Mouse (Mus musculus): ENCODE measurements around the gene Polrmt.

Polrmt gene

DNA sequence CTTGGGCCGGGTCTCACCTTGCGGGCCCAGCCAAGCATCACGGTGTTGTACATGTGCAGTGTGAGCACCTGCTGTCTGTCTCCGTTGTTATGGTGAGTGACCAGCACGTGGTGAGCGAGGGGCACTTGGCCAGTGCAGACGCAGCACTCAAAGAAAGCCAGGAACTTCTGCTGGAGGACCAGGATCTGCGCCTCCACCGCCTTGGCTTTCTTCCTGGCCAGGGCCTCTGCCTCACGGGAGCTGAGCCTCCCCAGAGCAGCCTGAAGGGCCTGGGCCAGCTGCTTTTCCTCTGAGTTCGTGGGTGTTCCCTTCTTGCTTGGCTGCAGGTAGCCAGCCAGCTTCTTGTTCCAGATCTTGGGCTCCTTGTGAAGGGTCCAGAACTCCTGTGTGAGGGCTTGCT lies 3.2 kb downstream of the Polrmt start:
- no peak for DNase-seq (ENCODE audit: low spot score)

DNA sequence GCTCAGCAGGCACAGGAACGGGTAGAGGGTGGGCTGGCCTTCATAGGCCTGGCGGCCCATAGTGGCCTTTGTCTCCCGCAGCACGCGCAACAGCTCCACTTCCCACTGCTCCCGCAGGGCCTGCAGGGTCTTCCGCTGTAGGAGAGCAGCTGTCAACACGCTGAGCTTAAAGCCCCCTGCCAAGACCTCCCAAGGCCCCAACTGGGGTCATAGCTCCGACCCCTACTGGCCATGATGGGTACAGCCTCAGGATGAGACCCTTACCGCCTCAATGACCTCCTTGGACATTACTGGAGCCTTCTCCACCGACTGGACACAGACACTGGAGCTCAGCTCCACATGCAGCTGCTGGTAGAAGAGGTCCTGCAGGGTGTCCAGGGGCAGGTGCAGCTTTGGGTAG lies 5.5 kb downstream of the Polrmt start:
- no peak for DNase-seq (ENCODE audit: low spot score)

DNA sequence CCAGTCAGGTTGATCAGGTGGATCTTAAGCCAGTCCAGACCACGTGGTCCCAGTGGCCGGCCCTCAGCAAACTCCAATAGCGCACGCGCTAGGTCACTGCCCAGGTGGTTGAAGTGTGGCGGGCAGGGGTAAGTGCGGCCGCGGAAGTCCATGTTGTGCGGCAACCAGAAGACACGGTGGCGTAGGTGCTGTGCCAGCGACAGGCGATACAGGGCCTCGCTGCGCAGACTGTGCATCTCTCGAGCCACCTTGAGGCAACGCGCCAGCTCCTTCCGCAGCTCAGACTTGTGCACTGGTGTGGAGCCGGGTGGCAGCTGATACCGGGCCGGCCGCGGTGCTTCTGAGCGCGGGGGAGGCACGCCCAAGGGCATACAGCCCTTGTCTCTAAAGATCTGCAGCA lies 7.1 kb downstream of the Polrmt start:
- DNase-seq (ENCODE audit: low spot score) = no peak

DNA sequence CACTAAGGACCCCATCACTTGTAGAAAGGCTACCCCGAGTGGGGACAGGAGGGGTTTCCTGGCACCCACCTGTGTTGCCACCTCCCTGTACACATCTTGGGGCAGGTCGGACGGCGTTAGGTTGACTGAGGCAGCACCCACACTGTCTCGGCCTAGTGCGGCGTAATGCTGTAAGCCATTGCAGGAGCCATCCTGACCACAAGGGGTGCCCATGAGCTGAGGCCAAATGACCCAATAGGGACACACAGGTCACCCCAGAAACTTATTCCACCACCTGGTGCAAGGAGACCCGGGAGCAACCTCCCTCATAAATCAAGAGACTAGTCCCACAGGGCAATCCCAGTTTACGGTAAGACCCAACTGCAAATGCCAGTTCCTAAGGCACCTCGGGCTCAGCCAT lies 8.1 kb downstream of the Polrmt start:
- no peak for DNase-seq (ENCODE audit: low spot score)

DNA sequence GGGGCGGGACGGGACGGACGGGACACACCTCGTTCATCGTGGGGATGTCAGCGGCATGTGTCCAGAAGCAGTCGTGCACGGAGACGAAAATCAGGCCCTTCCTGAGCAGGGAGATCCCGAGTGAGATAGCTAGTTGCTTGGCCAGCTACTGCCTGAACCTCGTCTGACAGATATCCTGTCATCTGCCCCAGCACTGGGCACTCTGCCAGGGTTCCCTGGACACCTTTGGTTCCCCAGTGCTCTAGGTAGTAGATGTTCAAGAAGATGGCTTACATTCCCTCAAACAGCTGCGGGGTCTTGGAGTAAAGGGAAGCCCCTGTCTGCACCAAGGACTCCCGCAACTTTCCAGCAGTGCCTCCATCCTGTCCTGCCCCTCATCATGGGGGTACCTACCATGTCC lies 9.7 kb downstream of the Polrmt start:
- no peak for DNase-seq (ENCODE audit: low spot score)

DNA sequence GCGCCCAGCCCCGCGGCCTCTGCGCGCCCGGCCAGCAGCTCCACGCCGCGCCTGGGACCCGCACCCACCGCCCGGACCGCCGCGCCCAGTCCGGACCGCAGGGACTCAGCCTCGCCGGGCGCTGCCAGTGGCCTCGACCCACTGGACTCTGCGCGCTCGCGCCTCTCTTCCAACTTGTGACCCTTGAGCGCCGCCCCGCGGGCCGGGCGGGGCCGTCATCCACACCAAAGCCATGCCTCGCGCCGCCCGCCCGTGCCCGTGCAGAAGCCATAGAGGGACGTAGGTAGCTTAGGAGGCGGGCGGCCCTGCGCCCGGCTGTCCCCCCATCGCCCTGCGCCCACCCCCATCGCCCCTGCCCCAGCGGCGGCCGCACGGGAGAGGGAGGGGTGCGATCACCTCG lies 11.0 kb downstream of the Polrmt start:
- DNase-seq (ENCODE audit: low spot score) = no peak

DNA sequence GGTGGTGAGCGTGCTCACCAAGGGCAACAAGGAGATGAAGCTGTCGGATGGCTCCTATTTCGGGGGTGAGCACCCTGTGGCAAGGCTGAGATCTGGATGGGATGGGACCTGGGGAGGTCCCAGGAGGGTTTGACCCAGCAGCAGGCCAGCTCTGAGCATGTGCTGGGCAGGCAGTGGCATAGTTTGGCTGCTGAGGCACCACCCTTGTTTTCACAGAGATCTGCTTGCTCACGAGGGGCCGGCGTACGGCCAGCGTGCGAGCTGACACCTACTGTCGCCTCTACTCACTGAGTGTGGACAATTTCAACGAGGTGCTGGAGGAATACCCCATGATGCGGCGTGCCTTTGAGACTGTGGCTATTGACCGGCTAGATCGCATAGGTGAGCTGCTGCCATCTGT lies 12.5 kb downstream of the Polrmt start:
- DNase-seq (ENCODE audit: low spot score) = no peak

DNA sequence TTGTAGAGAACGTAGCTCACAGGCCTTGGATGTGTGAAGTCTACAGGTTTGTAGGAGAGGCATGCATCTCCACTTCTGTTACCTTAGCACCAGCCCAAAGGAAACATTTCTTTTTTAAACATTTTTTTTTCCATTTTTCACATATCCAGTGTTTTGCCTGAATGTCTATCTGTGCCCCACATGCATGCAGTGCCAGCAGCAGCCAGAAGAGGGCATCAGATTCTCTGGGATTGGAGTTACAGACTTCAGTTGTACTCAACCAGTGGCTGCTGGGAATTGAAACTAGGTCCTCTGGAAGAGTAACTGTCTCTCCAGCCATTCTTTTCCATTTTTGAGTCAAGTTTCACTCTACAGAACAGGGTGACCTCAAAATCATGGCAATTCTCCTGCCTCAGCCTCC lies 13.9 kb downstream of the Polrmt start:
- DNase-seq (ENCODE audit: low spot score) = no peak

DNA sequence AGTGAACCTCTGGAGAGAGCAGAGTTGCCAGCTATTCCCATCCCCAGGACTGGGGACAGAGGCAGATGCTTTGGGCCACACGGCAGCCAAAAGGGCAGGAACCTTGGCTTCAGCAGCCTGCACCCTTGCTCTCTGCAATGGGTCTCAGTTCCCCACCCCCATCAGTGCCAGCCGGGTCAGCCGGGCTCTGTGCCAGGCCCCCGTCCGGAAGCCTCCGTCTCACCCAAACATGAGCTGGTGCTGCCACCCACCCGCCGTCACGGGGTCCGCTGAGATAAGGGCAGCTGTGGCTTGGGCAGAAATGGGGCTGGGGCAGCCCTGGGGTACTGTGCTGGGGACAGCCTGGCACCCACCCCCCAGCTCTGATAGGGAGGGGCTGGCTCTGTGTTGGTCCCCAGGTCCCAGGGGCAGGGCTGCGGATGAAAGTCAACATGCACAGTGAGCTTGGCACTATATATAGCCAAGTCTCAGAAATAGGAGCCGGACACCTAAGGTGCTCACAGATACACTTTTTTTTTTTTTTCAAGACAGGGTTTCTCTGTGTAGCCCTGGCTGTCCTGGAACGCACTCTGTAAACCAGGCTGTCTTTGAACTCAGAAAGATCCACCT lies 16.9 kb downstream of the Polrmt start:
- no peak for DNase-seq (ENCODE audit: low spot score)

DNA sequence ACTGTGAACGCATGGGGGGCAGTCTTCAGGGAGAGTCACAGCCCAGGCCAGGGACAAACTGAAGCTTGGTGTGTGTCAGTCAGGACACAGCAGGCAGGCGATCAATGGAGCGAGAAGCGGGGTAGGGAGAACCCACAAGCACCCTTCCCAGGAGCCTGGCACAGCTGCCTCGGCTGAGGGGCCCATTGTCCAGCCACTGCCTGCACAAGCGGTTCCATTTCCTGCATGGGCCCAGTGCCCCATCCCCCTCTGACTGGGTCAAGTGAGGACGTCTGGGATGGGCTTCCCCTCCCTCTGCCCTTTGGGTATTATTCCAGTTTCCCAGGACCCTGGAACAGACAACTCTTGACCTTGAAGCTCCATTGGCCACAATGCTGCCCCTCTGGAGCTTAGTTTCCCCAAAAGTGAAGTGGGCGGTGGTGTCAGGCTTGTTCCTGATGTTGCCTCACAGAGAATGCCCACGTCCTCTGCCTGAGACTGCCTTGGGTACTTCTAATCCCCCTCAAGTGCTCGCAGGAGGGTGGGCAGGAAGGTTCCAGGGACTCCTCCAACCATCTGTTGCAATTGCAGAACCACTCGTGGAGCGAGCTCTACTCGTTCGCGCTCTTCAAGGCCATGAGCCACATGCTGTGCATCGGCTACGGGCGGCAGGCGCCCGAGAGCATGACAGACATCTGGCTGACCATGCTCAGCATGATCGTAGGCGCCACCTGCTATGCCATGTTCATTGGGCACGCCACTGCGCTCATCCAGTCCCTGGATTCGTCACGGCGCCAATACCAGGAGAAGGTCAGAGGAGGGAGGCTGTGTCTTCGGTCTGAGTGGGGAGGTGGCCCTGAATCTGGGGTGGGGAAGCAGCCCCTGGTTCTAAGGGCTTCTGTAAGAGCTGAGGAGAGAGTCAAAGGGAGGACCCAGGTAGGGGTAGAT lies 17.8 kb downstream of the Polrmt start:
- DNase-seq (ENCODE audit: low spot score) = no peak

DNA sequence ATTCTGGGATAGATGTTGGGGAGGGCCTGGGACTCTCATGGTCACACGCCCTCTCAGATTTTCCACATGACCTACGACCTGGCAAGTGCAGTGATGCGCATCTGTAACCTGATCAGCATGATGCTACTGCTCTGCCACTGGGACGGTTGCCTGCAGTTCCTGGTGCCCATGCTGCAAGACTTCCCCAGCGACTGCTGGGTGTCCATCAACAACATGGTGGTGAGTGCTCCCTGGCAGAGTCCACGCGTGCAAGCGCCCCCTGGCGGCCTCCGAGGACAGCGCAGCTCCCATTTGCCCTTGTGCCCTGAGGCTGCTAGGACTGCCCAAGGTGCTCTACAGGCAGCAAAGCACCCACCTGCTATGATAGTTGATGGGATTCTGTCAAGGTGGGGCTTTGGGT lies 20.3 kb downstream of the Polrmt start:
- no peak for DNase-seq (ENCODE audit: low spot score)

DNA sequence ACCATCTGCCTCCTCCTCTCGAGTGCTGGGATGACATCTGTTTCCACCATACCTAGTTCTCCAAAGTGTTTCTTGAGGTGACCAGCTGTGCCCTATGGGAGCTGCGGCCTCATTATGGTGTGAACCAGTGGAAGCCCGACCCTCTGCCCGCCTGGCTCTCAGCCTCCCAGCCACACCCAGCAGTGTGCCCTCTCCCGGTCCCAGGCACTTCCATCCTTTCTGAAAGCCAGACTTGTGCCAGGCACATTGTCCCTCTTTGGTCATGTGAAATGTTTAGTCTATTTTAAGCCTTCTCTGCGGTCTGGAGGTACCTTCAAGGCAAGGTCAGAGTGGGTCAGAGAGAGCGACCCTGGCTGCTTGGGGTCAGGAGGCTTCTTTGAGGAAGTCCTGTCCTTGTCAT lies 22.7 kb downstream of the Polrmt start:
- no peak for DNase-seq (ENCODE audit: low spot score)

DNA sequence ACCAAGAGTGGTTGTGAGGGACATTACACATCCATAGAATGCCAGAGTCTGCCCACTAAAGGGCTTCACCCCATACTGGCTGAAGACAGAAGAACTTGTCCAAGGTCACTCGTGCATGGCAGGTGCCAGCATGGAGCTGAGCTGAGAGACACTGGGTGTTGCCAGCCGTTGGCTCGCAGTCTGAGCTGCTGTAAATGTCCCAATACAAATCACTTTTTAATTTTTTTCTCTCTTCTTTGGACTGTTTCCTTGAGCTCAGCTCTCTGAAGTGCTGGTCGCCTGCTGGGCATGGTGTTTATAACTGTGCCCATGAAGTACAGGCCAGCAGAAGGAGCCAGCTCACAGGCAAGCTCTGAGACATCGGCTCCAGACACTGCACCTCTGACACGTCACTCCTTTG lies 23.3 kb downstream of the Polrmt start:
- no peak for DNase-seq (ENCODE audit: low spot score)

DNA sequence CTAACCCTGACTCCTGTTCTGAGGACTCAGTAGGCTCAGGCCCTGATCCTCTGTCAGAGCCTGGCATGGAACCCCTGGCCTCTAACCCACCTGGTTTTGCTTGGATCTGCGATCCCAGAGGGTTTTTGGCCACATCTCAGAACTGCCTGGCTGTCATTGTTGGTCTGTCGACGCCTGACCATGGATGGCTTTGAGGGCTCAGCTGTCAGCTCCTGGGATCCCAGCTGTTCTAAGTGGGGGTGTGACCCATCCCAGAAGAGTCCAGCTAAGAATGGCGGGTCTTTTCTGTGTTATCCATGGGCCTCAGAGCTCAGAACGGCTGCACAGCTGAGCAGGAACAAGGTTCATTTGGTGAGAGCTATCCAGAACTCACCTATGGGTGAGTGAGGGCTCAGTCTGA lies 25.3 kb downstream of the Polrmt start:
- no peak for DNase-seq (ENCODE audit: low spot score)

DNA sequence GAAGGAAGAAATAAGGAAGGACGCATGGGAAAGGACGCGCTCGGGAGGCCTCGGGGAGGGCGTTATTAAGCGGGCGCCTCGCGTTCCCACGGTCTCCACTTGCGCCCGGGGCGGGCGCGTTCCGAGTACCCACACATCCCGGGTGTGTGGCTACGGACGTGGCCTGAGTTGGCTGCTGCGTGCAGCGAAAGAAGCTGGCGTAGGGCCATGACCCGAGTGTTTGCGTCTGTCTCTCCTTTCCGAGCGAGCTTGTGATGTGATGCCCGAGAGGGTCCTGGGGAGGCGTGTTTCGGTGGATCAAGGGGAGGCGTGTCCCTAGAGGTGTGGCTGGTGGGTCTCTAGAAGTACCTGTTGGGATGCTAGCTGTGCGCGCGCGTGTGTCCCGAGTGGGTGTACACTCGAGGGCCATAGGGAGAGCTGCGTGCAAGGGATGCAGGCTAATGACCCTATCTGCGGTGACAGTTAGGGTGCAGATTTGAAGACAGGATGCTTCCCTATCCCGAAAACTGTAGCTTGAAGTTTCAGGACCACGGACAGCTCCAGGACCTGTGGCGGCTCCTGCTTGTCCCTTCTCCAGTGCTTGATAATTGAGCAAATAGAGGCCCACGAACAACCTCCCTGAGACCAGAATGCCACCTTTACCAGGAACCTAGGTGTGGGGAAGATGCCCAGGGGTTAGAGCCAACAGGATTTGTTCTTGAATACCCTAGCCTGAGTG lies 28.6 kb downstream of the Polrmt start:
- peak; percentile 79 for DNase-seq (ENCODE audit: low spot score)

DNA sequence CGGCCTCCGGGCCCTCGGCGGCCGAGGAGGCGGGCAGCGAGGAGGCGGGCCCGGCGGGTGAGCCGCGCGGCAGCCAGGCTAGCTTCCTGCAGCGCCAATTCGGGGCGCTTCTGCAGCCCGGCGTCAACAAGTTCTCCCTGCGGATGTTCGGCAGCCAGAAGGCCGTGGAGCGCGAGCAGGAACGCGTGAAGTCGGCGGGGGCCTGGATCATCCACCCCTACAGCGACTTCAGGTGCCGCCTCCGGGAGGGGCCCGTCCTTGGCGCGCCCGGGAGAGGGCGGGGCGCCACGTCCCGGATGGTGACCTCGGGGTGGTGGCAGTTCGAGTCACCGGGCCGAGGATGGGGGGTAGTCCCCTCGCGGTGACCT lies 29.4 kb downstream of the Polrmt start:
- DNase-seq (ENCODE audit: low spot score) = no peak

DNA sequence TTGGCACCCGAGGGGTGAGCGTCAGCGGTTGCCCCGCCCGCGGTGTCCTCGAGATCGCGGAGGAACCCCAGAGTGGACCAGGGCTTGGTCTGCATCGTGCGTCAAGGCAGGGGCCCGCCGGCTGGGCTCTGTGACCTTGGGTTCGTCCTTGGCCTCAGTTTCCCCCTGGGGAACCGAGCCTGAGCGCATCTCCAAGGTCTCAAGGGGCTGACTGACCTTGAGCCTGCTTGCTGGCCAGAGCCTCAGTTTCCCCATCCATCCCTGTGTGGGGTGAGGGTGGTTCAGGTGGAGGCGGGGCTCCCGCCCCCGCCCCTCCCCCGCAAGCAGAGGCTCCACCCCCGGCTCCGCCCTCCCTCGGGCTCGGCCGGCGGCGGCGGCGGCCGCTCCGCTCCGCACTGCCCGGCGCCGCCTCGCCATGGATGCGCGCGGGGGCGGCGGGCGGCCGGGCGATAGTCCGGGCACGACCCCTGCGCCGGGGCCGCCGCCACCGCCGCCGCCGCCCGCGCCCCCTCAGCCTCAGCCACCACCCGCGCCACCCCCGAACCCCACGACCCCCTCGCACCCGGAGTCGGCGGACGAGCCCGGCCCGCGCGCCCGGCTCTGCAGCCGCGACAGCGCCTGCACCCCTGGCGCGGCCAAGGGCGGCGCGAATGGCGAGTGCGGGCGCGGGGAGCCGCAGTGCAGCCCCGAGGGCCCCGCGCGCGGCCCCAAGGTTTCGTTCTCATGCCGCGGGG lies 30.0 kb downstream of the Polrmt start, which contains the start of gene Hcn2:
Gene Hcn2 (plus strand): TSS at position 381 of the 734 bp plus-strand sequence.
- no peak for DNase-seq (ENCODE audit: low spot score)

DNA sequence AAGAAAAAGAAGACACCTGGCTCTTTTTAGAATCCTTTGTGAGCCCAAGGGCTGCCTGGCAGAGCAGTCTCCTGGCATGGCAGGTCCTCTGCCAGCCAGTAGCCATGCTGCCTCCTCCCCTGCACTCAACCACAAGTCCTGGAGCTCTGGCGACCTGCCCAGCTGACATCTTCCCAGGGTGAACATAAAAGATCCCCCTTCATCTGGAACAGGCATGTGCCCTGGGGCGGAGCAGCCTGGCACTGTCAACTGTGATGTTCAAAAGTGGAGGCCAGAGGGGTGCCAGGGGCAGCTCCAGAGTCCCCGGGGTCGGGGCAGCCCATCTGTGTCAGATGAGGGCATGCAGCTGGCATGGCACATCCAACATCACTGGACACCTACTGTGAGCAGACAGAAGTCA lies 31.4 kb downstream of the Polrmt start:
- DNase-seq (ENCODE audit: low spot score) = no peak

DNA sequence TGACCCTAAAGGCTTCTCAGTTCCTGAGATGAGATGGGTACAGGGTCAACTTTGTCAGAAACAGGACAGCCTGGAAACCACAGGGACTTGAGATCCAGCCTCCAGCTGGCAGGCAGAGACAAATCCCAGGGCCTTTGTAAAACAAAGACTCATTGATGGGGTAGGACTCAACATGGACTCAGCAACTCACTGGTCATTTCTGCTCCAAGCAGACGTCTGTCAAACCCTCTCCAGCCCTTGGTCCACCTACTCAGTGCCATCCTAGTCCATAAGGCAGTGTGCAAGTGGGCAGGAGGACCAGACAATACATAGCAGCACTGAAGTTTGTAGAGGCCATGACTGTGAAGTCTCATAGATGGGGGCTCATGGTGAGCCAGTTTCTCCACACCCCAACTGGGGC lies 33.2 kb downstream of the Polrmt start:
- no peak for DNase-seq (ENCODE audit: low spot score)

DNA sequence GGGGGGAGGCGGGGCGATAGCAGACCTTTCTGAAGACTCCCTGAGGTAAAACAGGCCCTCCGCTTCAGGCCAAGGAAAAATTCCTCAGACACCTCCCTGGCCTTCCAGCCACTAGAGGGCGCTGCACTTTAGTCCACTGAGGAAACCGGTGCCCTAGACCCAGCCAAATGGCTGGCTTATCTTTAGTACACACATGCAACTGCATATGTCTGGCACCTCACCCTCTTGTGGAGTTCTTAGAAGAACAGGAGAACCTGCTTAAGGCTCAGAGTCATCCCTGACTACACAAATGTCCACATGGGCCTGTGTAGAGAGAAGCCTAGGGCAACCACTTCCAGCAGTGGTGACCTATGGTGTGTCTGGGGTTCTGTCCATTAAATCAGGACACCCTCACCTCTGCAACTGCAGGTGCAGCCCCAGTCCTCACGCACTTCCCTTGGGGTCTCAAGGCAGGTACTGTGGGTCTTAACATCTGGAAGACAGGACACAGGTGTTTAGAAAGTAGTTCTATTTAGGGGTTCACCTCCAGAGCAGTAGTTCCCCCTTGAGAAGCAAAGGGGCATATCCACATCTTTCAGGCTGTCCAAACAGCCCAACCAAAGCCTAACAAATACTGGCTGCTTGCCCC lies 33.8 kb downstream of the Polrmt start:
- DNase-seq (ENCODE audit: low spot score) = peak; percentile 77

DNA sequence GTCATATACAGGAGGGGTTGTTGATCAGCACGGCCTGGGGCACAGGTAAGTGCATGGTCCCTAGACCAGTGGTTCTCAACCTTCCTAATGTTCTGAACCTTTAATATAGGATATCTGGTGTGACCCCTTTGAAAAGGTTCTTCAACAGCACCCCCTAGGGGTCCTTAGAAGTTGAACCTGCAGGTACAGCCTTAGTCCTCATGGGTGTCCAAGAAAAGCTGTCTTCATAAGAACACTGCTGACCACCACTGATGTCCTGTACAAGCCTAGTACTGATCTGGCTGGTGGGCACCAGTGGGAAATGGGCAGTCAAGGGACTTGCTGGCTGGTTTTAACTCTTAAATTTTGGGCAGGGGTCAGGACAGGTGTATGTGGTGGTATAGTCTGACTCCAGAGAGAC lies 34.4 kb downstream of the Polrmt start:
- no peak for DNase-seq (ENCODE audit: low spot score)

DNA sequence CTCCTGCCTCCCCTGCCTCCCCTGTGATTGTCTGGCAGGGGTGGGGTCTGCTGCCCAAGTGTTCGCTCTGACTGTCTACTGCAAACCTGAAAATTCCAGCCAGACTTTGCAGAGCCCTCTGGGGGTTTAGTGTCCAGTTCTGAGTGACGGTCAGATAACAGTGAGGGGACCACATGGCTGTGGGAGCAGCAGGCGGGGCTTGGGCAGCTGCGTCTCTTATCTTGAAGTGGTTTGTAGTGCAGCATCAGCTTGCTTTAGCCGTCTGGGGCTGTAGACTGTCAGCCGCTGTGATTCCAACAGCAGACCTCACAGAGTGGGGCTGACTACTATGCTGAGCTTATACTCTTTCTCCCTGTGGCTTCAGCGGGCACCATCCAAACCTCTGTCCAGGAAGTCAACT lies 37.1 kb downstream of the Polrmt start:
- DNase-seq (ENCODE audit: low spot score) = no peak
